In the genomic region with DNA sequence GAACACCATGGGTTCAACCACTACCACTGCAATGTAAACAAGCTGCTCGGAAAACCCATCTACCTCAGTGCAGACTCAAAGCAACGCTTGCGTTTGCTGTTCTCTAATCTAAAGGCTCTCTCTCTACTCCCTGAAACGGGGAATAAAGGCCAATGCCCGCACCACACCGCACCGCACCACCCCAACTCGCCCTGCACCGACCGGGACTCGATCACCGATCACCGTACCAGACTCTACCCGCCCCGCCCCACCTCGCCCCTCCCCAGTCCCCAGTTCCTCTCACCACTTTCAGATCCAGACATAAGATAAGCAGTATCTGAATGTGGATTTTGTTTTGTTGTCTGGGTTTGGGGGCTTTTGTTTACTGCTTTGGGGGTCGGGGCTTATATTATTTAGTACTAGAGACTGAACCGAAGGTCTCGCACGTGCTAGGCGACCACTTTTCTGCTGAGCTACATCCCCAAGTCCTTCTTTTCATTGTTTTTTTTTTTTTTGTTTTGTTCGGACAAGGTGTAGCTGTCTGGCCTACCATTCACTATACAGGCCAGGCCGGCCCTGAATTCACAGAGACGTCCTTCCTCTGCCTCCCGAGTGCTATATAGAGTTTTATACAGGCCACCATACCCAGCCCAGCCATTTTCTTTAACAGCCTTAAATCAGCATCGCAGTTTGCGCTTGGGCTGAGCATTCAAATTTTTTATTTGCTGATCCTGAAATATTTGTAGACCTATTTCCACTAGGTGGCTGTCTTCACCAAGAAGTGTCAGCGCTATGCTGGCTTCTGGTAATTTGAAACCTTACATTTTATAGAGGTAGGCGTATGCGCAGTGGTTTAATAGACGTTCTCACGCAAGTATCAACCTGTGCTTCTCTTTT, we compare ENCODE assay signal across 7 mouse cellular contexts. TPM values are rescaled to one million over a fixed set of nuclear protein-coding genes. Genes with fewer than 3 reads are reported as not detected.
DNase-seq lines count a peak whose midpoint lies in the region; ATAC-seq and TF ChIP-seq lines count a peak whose summit lies in the region.

No protein-coding gene starts in this region.

- H3K27me3 ChIP-seq in ES-Bruce4 (ENCODE audit: control insufficient read depth, insufficient read depth, low read length, poor library complexity, severe bottlenecking) = no peaks in the 10 kb centered on the region
- no peaks in the 10 kb centered on the region for H3K27me3 ChIP-seq in embryonic facial prominence, embryonic 13.5 days
- H3K27me3 ChIP-seq in lung, embryonic 15.5 days = no peaks in the 10 kb centered on the region

- DNase-seq in ZHBTc4 (ENCODE audit: low read depth, low spot score) = peak; percentile 72
- DNase-seq in heart, postnatal 14 days = peak; percentile 22 to 50
- peak; percentile 46 to 63 for DNase-seq in kidney, postnatal 4 days
- DNase-seq in retina, embryonic 14.5 days (ENCODE audit: low spot score) = peak; percentile 81

- peak overlapping the region; percentile 53 for H3K4me2 ChIP-seq in embryonic facial prominence, embryonic 13.5 days
- peak overlapping the region; percentile 56 for H3K4me2 ChIP-seq in lung, embryonic 15.5 days

- no peak for TF ChIP-seq EP300 in ES-Bruce4 (IDR thresholded peaks at IDR 0.05; ENCODE audit: insufficient read depth, low read depth, low read length)

- peak overlapping the region; percentile 55 for H3K4me3 ChIP-seq in ES-Bruce4 (ENCODE audit: low read depth, low read length)
- peak overlapping the region; percentile 26 for H3K4me3 ChIP-seq in embryonic facial prominence, embryonic 13.5 days
- H3K4me3 ChIP-seq in lung, embryonic 15.5 days = peak overlapping the region; percentile 22

- peak overlapping the region; percentile 60 for H3K9ac ChIP-seq in ES-Bruce4 (ENCODE audit: low read depth, poor library complexity, severe bottlenecking)
- H3K9ac ChIP-seq in embryonic facial prominence, embryonic 13.5 days = peak overlapping the region; percentile 46; the same call in 1 of the 2 replicates
- no peak overlapping the region for H3K9ac ChIP-seq in lung, embryonic 15.5 days

- peak; percentile 77; the same call in 1 of the 2 replicates for ATAC-seq in embryonic facial prominence, embryonic 13.5 days (ENCODE audit: insufficient number of reproducible peaks, insufficient read depth, low FRiP score, low TSS enrichment, low read depth)
- peak; percentile 48; the same call in 1 of the 2 replicates for ATAC-seq in lung, embryonic 15.5 days (ENCODE audit: borderline replicate concordance, extremely low read depth, low FRiP score, low TSS enrichment)

- intact Hi-C loops in heart, postnatal 14 days (cut with DNase I) = loop anchor here (2.0 to 5.0 kb wide), 3 partner anchors 42 to 211 kb away; a partner anchor contains a TSS

- no peak for TF ChIP-seq POLR2A in ES-Bruce4 (IDR thresholded peaks at IDR 0.05; ENCODE audit: insufficient read depth, low read length)

- no peaks in the 10 kb centered on the region for H3K36me3 ChIP-seq in ES-Bruce4 (ENCODE audit: control insufficient read depth, insufficient read depth, low read length, poor library complexity, severe bottlenecking)
- no peaks in the 10 kb centered on the region for H3K36me3 ChIP-seq in embryonic facial prominence, embryonic 13.5 days
- H3K36me3 ChIP-seq in lung, embryonic 15.5 days = no peaks in the 10 kb centered on the region

- no peak overlapping the region for H3K27ac ChIP-seq in ES-Bruce4 (ENCODE audit: insufficient read depth, low read length)
- no peak overlapping the region for H3K27ac ChIP-seq in embryonic facial prominence, embryonic 13.5 days
- H3K27ac ChIP-seq in lung, embryonic 15.5 days = no peak overlapping the region

- no peak for TF ChIP-seq CTCF in ES-Bruce4 (IDR thresholded peaks at IDR 0.05; ENCODE audit: low read depth, low read length)

- no peaks in the 10 kb centered on the region for H3K9me3 ChIP-seq in ES-Bruce4 (replicated peaks; ENCODE audit: control insufficient read depth, insufficient read depth, low read length, poor library complexity, severe bottlenecking)
- H3K9me3 ChIP-seq in embryonic facial prominence, embryonic 13.5 days = no peaks in the 10 kb centered on the region
- H3K9me3 ChIP-seq in lung, embryonic 15.5 days = no peaks in the 10 kb centered on the region

- WGBS in embryonic facial prominence, embryonic 13.5 days = 13% methylated on average over 32 of the region's 32 CpGs
- WGBS in lung, embryonic 15.5 days = 13% methylated on average over 32 of the region's 32 CpGs

- no peaks in the 10 kb centered on the region for H3K4me1 ChIP-seq in ES-Bruce4 (ENCODE audit: control insufficient read depth, insufficient read depth, low read length)
- peaks cover 8% of the 10 kb centered on the region; the same call in 1 of the 2 replicates for H3K4me1 ChIP-seq in embryonic facial prominence, embryonic 13.5 days
- peaks cover 12% of the 10 kb centered on the region for H3K4me1 ChIP-seq in lung, embryonic 15.5 days

RNA-seq across cellular contexts. Expression of a gene that starts 18.4 kb away (rescaled TPM):
- 415 and 422 TPM in 2 replicates for polyA plus RNA-seq in ES-Bruce4 (2011; ENCODE audit: insufficient read depth, insufficient read length, low read depth, missing spikeins)
- polyA plus RNA-seq in embryonic facial prominence, embryonic 13.5 days (2015; fragmentation: Nextera tagmentation; extraction: Ambion mirVana) = 46.3 and 52.7 TPM in 2 replicates
- total RNA-seq in heart, postnatal 14 days (2021) = 10 to 100 TPM; 89.3 to 92.3 TPM
- 47.3 and 47.6 TPM in 2 replicates for polyA plus RNA-seq in lung, embryonic 15.5 days (2015; fragmentation: Nextera tagmentation; extraction: Ambion mirVana)
